Mouse (Mus musculus) stomach, embryonic 14.5 days (tissue): ENCODE measurements at regions not wholly inside any gene's neighbourhood (a gene's known extent, or its start where the extent isn't known, plus 50 kb on each side); places are given as distances from the start of the nearest gene placed in this dataset.

Experiments used
- ATAC-seq: fragments of 200-750 bp; cut with Nextera tagmentation; 2 replicates; pipeline ENCODE4 v1.8.0; 2017; ENCODE audit warnings: low read depth, moderate TSS enrichment; ENCODE audit not compliant: insufficient number of reproducible peaks, insufficient read depth, low FRiP score
- H3K27ac ChIP-seq: fragments of 300-500 bp; sonication (generic); 2 replicates; pipeline ENCODE4 v1.5.1; 2014; ENCODE audit warnings: mild to moderate bottlenecking, low read length, moderate library complexity, mixed read lengths
- H3K27me3 ChIP-seq: fragments of 300-500 bp; sonication (generic); 2 replicates; pipeline ENCODE4 v1.6.1; 2014; ENCODE audit warnings: low read length, control low read depth, mixed read lengths; ENCODE audit not compliant: control insufficient read depth, insufficient read depth
- H3K36me3 ChIP-seq: fragments of 300-500 bp; sonication (generic); 2 replicates; pipeline ENCODE4 v1.6.1; 2014; ENCODE audit warnings: mild to moderate bottlenecking, control low read depth, low read length, moderate library complexity, mixed read lengths; ENCODE audit not compliant: control insufficient read depth, insufficient read depth
- H3K4me1 ChIP-seq: fragments of 300-500 bp; sonication (generic); 2 replicates; pipeline ENCODE4 v1.6.1; 2014; ENCODE audit warnings: low read length, control low read depth, mixed read lengths; ENCODE audit not compliant: control insufficient read depth, insufficient read depth
- H3K4me2 ChIP-seq: fragments of 300-500 bp; sonication (generic); replicated peaks from 2 replicates; pipeline ENCODE4 v1.6.1; 2014; ENCODE audit warnings: low read depth, low read length, control low read depth
- H3K4me3 ChIP-seq: fragments of 300-500 bp; sonication (generic); 2 replicates; pipeline ENCODE4 v1.5.1; 2014; ENCODE audit warnings: low read depth, low read length, control low read depth
- H3K9ac ChIP-seq: fragments of 300-500 bp; sonication (generic); replicated peaks from 2 replicates; pipeline ENCODE4 v1.6.1; 2014; ENCODE audit warnings: low read depth, mild to moderate bottlenecking, control low read depth, low read length, moderate library complexity, mixed read lengths
- H3K9me3 ChIP-seq: fragments of 300-500 bp; sonication (generic); 2 replicates; pipeline ENCODE4 v1.6.1; 2016; ENCODE audit warnings: low read depth, low read length, control low read depth; ENCODE audit not compliant: control insufficient read depth
- whole genome bisulfite sequencing: fragments of 180-500 bp; shearing (Covaris S2); extraction: QIAGEN DNeasy Blood & Tissue Kit; methylation state at CpG from one replicate; pipeline ENCODE4 v1.1.7; 2014; 5-methylcytosine and 5-hydroxymethylcytosine counted together

DNA sequence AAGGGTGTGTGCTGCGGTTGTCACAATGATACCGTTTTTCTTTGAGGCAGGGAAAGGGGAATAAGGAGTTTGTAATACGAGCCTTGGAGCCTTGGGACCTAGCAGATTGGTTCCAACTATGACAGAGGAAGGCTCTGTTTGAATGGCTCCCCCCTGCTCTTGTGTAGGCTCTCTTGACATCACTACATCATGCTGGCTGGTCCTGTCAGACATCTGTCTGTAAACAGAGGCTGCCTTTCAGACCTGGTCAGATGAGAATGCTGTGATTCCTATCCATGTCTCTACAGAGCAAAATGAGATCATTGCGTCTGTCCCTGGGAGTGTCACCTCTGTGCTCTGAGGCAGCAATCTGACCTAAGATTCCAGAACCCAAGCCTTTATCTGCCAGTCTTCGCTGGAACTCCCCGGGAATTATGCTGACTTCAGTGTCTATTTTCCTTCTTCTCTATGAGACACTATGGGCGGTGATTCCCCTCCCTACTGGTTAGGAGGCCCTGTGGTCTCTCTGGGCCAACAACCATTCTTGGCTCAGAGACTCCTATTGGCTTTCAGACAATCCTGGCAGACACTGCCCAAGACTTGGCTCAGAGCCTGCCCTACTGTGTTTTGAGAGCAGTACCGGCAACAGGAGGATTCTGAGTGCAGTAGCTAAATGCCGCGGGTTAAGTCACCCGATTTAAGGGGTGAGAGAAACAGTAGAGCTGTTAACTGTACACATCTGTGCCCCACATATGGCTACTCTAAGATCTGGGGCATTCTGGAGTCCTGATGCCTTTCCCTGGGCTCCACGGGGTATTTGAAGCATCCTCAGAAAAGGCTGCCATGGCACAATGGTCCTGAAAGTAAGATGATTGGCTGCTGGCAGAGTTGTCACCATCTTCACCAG, 94.8 kb upstream of the Nckap5 start:
- no peaks in the 10 kb centered on the region for H3K4me1 ChIP-seq
- H3K27ac ChIP-seq: no peak overlapping the region
- 67% methylated on average over 12 of the region's 12 CpGs for WGBS
- no peak overlapping the region for H3K4me3 ChIP-seq
- no peak for ATAC-seq
- H3K27me3 ChIP-seq: no peaks in the 10 kb centered on the region
- H3K9me3 ChIP-seq: no peaks in the 10 kb centered on the region
- H3K36me3 ChIP-seq: no peaks in the 10 kb centered on the region
- no peak overlapping the region for H3K9ac ChIP-seq
- no peak overlapping the region for H3K4me2 ChIP-seq

DNA sequence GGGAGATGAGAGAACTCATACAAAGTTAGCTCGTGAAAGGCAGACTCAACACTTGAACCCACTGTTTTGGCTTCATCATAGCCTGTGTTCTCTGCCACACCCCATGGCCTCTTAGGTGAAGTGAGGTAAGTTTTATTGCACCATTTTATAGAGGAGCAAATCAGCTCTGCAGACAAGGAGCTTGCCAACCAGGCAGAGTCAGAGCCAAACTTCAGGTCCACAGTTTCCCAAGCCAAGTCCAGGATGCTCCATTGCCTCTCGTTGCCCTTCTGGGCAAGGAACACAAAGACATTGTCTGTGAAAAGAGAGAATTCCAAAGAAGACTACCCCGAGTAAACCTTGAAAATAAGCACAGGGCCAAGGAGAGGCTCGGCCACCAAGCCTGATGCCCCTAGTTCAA, 93.4 kb upstream of the Nckap5 start:
- ATAC-seq: no peak
- 84% methylated on average over 4 of the region's 4 CpGs for WGBS
- no peak overlapping the region for H3K4me3 ChIP-seq
- no peaks in the 10 kb centered on the region for H3K9me3 ChIP-seq
- H3K4me1 ChIP-seq: no peaks in the 10 kb centered on the region
- H3K36me3 ChIP-seq: no peaks in the 10 kb centered on the region
- no peak overlapping the region for H3K9ac ChIP-seq
- no peak overlapping the region for H3K27ac ChIP-seq
- H3K4me2 ChIP-seq: no peak overlapping the region
- no peaks in the 10 kb centered on the region for H3K27me3 ChIP-seq

DNA sequence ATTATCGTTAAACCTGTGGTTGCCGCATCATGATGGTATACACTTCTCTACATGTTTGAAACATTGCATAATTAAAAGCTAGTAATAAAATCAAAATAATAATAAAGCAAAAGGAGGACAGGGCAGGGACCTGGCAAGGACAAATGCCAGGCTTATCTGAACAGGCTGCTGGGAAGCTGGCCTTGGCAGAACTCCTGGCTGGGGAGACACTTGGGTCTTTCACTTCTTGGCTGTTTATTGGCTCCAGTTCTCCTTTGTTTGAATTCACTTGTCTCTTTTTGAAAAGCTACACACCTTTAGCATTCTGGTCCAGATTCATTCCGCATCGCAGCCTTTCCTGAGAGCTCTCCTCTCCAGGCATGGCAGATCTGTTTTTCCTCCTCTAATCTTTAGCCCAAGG, 91.6 kb upstream of the Nckap5 start:
- 95% methylated on average over 4 of the region's 4 CpGs for WGBS
- H3K27me3 ChIP-seq: no peaks in the 10 kb centered on the region
- ATAC-seq: no peak
- H3K4me2 ChIP-seq: no peak overlapping the region
- H3K9me3 ChIP-seq: no peaks in the 10 kb centered on the region
- H3K9ac ChIP-seq: no peak overlapping the region
- 0 out of 2 replicates have a peak, but pooled peaks cover 4% of the 10 kb centered on the region for H3K4me1 ChIP-seq
- no peak overlapping the region for H3K27ac ChIP-seq
- no peaks in the 10 kb centered on the region for H3K36me3 ChIP-seq
- H3K4me3 ChIP-seq: no peak overlapping the region

DNA sequence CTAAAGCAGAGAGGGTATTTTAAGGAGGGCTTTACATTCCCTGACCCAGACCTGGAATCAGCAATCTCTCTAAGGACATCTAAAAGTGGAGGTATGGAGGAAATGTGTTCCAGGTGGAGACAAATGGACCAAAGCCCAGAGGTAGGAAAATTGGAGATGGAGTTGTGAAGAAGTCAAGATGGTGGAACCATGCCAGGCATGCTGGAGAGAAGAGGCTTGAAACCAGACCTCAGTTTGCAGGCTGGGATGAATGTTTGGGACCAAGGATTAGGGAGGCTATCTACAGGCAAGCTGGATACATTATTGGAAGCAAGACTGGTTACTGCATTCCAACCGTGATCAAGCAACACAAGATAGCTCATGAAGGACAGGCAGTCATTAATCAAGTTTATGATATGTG, 88.3 kb upstream of the Nckap5 start:
- Histone ChIP-seq H3K27me3 (no peaks in the 10 kb centered on the region), H3K4me2 (no peak overlapping the region), H3K27ac (no peak overlapping the region), H3K9me3 (no peaks in the 10 kb centered on the region), H3K9ac (no peak overlapping the region), H3K4me1 (0 out of 2 replicates have a peak, but pooled peaks cover 4% of the 10 kb centered on the region), H3K4me3 (no peak overlapping the region), H3K36me3 (no peaks in the 10 kb centered on the region)
- WGBS: 63% methylated on average over 1 of the region's 1 CpGs
- ATAC-seq: no peak

DNA sequence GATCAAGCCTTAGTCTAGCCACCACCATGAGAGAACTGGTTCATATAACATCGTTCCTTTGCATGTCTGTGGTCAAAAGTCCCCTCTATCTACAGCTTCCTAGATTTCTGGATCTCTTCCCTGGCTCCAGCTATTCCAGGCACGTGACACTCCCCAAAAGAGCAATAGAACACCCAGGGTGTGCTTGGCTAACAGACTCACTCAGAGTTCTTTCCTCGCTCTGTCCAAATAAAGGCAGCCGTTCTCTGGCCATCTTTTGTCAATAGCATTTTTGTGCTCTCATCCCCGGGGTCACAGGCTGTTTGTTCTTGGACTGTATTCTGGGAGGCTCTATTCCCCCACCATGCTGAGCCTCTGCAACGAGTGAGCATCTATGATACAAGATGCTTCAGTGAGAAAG, 87.3 kb upstream of the Nckap5 start:
- Histone ChIP-seq H3K4me1 (0 out of 2 replicates have a peak, but pooled peaks cover 4% of the 10 kb centered on the region), H3K4me3 (no peak overlapping the region), H3K4me2 (no peak overlapping the region), H3K9ac (no peak overlapping the region), H3K9me3 (no peaks in the 10 kb centered on the region), H3K27me3 (no peaks in the 10 kb centered on the region), H3K27ac (no peak overlapping the region), H3K36me3 (no peaks in the 10 kb centered on the region)
- no peak for ATAC-seq
- 55% methylated on average over 6 of the region's 6 CpGs for WGBS

DNA sequence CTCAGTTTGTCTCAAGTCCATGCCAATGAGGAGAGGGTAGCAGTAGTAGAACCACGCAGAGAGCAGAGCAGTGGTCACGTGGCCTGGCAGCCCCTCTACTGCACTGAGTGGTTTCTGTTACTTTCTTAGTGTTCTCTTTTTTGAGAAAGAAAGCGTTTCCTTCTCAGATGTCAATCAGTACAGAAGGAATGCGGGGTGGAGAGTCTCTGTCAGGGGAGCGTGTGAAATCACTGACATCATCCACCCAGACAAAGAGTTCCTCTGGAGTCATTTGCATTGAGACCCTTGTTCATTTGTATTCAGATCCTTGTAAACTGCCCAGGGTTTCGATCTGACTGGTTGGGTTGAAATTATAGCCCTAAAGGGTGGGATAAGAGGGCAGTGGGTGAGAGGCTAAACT, 85.8 kb upstream of the Nckap5 start:
- H3K27me3 ChIP-seq: no peaks in the 10 kb centered on the region
- H3K9me3 ChIP-seq: no peaks in the 10 kb centered on the region
- H3K4me1 ChIP-seq: peaks cover 7% of the 10 kb centered on the region; the same call in 1 of the 2 replicates
- 72% methylated on average over 6 of the region's 6 CpGs for WGBS
- ATAC-seq: no peak
- H3K36me3 ChIP-seq: no peaks in the 10 kb centered on the region
- no peak overlapping the region for H3K4me2 ChIP-seq
- no peak overlapping the region for H3K9ac ChIP-seq
- no peak overlapping the region for H3K4me3 ChIP-seq
- H3K27ac ChIP-seq: no peak overlapping the region

DNA sequence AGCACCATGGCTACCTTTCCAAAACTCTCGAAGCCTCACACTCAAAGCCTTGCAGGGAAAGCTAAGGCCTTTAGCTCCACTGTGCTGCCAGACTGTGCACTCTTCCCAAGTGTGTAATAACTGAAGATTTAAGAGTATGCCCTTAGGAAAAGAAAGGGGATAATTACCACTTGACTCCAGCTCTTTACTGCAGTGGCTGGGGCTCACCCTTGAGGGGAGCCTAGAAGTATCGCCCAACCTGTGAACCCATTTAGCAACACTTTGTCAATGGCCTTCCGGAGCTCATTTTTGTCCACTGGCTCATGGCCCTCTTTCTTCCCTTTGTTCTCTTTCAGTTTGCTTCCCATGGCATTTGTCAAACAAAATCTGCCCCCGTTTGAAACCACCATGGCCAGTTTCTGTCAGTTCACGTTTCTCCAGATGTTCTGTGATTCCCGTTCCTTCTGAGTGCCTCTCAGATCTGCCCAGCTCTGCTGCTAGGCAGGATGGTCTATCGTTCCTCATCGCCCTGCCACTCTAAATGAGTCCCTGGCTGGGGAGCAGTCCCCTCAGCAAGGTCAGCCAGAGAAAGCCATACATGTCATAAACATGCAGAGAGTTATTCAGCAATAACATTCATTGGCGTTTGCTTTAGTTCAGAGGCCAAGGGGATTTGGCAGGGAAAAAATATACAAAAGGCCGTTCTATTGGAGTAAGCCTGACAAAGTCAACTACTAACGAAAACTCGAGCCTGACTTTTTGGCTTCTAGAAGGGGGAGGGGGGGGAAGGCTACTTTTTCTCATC, 80.9 kb upstream of the Nckap5 start:
- Histone ChIP-seq H3K4me1 (peaks cover 3% of the 10 kb centered on the region; the same call in 1 of the 2 replicates), H3K4me2 (no peak overlapping the region), H3K27ac (no peak overlapping the region), H3K36me3 (no peaks in the 10 kb centered on the region), H3K27me3 (no peaks in the 10 kb centered on the region), H3K9ac (no peak overlapping the region), H3K9me3 (no peaks in the 10 kb centered on the region), H3K4me3 (no peak overlapping the region)
- ATAC-seq: no peak
- WGBS: 37% methylated on average over 12 of the region's 12 CpGs

DNA sequence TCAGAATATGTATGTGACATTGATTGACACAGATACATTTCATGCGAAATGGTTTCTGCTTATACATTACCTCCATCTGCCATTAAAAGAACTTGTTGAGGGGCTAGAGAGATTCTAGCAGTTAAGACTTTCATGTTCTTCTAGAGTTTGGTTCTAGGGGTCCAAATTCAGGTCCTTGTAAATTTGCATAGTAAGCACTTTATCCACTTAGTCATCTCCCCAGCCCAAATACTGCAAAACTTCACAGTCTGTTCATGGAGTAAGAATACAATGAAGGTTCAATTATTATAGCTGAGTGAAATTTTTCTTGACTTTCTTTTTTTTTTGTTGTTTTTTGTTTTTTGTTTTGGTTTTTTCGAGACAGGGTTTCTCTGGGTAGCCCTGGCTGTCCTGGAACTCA, 76.8 kb upstream of the Nckap5 start:
- Histone ChIP-seq H3K9ac (no peak overlapping the region), H3K27ac (no peak overlapping the region), H3K9me3 (no peaks in the 10 kb centered on the region), H3K4me2 (no peak overlapping the region), H3K36me3 (no peaks in the 10 kb centered on the region), H3K4me1 (peaks cover 3% of the 10 kb centered on the region; the same call in 1 of the 2 replicates), H3K27me3 (no peaks in the 10 kb centered on the region), H3K4me3 (no peak overlapping the region)
- no peak for ATAC-seq
- WGBS: 85% methylated on average over 2 of the region's 2 CpGs
